Mouse (Mus musculus): ENCODE data around the gene Gm3776.

GRCm38 (mm10) chr9:78217074-78217473, 39.9 kb upstream of the Gm3776 start:
- no peak for TF ChIP-seq CTCF (IDR thresholded peaks at IDR 0.05; ENCODE audit: borderline replicate concordance, insufficient read depth, low read length)
- TF ChIP-seq POLR2A (IDR thresholded peaks at IDR 0.05; ENCODE audit: low read depth, low read length) = no peak

Measured in embryonic fibroblast, embryonic 13.5 days (primary cell).